Mouse (Mus musculus): ENCODE measurements at regions not wholly inside any gene's neighbourhood (a gene's known extent, or its start where the extent isn't known, plus 50 kb on each side); places are given as distances from the start of the nearest gene placed in this dataset.

- no peak for DNase-seq (ENCODE audit: low spot score)
Observed at GRCm38 (mm10) chr13:44504455-44504854, 224.8 kb upstream of the Jarid2 start.

GRCm38 (mm10) chr13:44506975-44507374, 222.3 kb upstream of the Jarid2 start:
- no peak for DNase-seq (ENCODE audit: low spot score)

- no peak for DNase-seq (ENCODE audit: low spot score)
Observed at GRCm38 (mm10) chr13:44509526-44510159, 219.6 kb upstream of the Jarid2 start.

GRCm38 (mm10) chr13:44513378-44514285, 215.6 kb upstream of the Jarid2 start:
- no peak for DNase-seq (ENCODE audit: low spot score)

GRCm38 (mm10) chr13:44514636-44515158, 214.6 kb upstream of the Jarid2 start:
- DNase-seq (ENCODE audit: low spot score) = no peak

- DNase-seq (ENCODE audit: low spot score) = no peak
Observed at GRCm38 (mm10) chr13:44516863-44517262, 212.4 kb upstream of the Jarid2 start.

GRCm38 (mm10) chr13:44517312-44517711, 212.0 kb upstream of the Jarid2 start:
- DNase-seq (ENCODE audit: low spot score) = no peak

GRCm38 (mm10) chr13:44518215-44518614, 211.1 kb upstream of the Jarid2 start:
- no peak for DNase-seq (ENCODE audit: low spot score)

GRCm38 (mm10) chr13:44523516-44523915, 205.8 kb upstream of the Jarid2 start:
- no peak for DNase-seq (ENCODE audit: low spot score)

- no peak for DNase-seq (ENCODE audit: low spot score)
Observed at GRCm38 (mm10) chr13:44530867-44531564, 198.3 kb upstream of the Jarid2 start.

- no peak for DNase-seq (ENCODE audit: low spot score)
Observed at GRCm38 (mm10) chr13:44532631-44533180, 196.6 kb upstream of the Jarid2 start.

GRCm38 (mm10) chr13:44534575-44535080, 194.6 kb upstream of the Jarid2 start:
- DNase-seq (ENCODE audit: low spot score) = no peak

- DNase-seq (ENCODE audit: low spot score) = peak; percentile 27
Observed at GRCm38 (mm10) chr13:44535441-44535840, 193.8 kb upstream of the Jarid2 start.

GRCm38 (mm10) chr13:44538238-44538637, 191.0 kb upstream of the Jarid2 start:
- DNase-seq (ENCODE audit: low spot score) = no peak

GRCm38 (mm10) chr13:44540401-44540800, 188.9 kb upstream of the Jarid2 start:
- no peak for DNase-seq (ENCODE audit: low spot score)

- peak; percentile 24 for DNase-seq (ENCODE audit: low spot score)
Observed at GRCm38 (mm10) chr13:44541243-44541653, 188.0 kb upstream of the Jarid2 start.

GRCm38 (mm10) chr13:44544786-44545185, 184.5 kb upstream of the Jarid2 start:
- no peak for DNase-seq (ENCODE audit: low spot score)

GRCm38 (mm10) chr13:44546289-44546688, 183.0 kb upstream of the Jarid2 start:
- no peak for DNase-seq (ENCODE audit: low spot score)

GRCm38 (mm10) chr13:44548880-44549279, 180.4 kb upstream of the Jarid2 start:
- DNase-seq (ENCODE audit: low spot score) = no peak

GRCm38 (mm10) chr13:44553363-44553762, 175.9 kb upstream of the Jarid2 start:
- no peak for DNase-seq (ENCODE audit: low spot score)

GRCm38 (mm10) chr13:44554686-44555463, 174.4 kb upstream of the Jarid2 start:
- no peak for DNase-seq (ENCODE audit: low spot score)
